In genomic region chr5:63949195-63949594, GRCm38 (mm10) we compare ENCODE assay signal across 10 mouse cellular contexts. TPM values are rescaled to one million over a fixed set of nuclear protein-coding genes. Genes with fewer than 3 reads are reported as not detected.
DNase-seq lines count a peak whose midpoint lies in the region; ATAC-seq lines count a peak whose summit lies in the region.
"Had no signal": no experiment of that assay in that cellular context is flagged by ENCODE, and none has a peak within 500 bp of the region (broad histone marks: within the 10 kb centered on the region; RNA-seq: fewer than 3 reads in every experiment).

No protein-coding gene starts in this region.

- peak; percentile 34 for ATAC-seq in midbrain, embryonic 11.5 days (ENCODE audit: low FRiP score)
- ATAC-seq in midbrain, embryonic 15.5 days (replicated peaks), result no peak
- ATAC-seq in lung, embryonic 16.5 days (ENCODE audit: low read depth), result peak; percentile 40

- H3K9me3 ChIP-seq in midbrain, embryonic 11.5 days (ENCODE audit: control insufficient read depth, low read length), result no peaks in the 10 kb centered on the region
- H3K9me3 ChIP-seq in midbrain, embryonic 15.5 days, result no peaks in the 10 kb centered on the region
- H3K9me3 ChIP-seq in lung, embryonic 16.5 days (ENCODE audit: control insufficient read depth, low read length), result no peaks in the 10 kb centered on the region
- H3K9me3 ChIP-seq: embryonic facial prominence, embryonic 15.5 days had no signal

- intact Hi-C loops in gastrocnemius, postnatal 14 days (cut with DNase I; ENCODE audit: low total_unique reads), result no loop called here

- 16% methylated on average over 3 of the region's 3 CpGs for WGBS in midbrain, embryonic 11.5 days
- WGBS in midbrain, embryonic 15.5 days, result 24% methylated on average over 3 of the region's 3 CpGs
- 12% methylated on average over 3 of the region's 3 CpGs for WGBS in lung, embryonic 16.5 days

- no peak overlapping the region for H3K4me3 ChIP-seq in midbrain, embryonic 11.5 days (ENCODE audit: low read depth, low read length)
- no peak overlapping the region for H3K4me3 ChIP-seq in midbrain, embryonic 15.5 days
- no peak overlapping the region for H3K4me3 ChIP-seq in lung, embryonic 16.5 days (ENCODE audit: low read length)
- H3K4me3 ChIP-seq: embryonic facial prominence, embryonic 15.5 days; gastrocnemius, adult 2 months had no signal

- H3K9ac ChIP-seq in midbrain, embryonic 11.5 days (ENCODE audit: low read length), result no peak overlapping the region
- H3K9ac ChIP-seq in midbrain, embryonic 15.5 days, result no peak overlapping the region
- H3K9ac ChIP-seq in lung, embryonic 16.5 days (ENCODE audit: low read length), result no peak overlapping the region
- H3K9ac ChIP-seq: embryonic facial prominence, embryonic 15.5 days had no signal

- H3K27me3 ChIP-seq in midbrain, embryonic 11.5 days (ENCODE audit: control insufficient read depth, insufficient read depth, low read length), result no peaks in the 10 kb centered on the region
- no peaks in the 10 kb centered on the region for H3K27me3 ChIP-seq in midbrain, embryonic 15.5 days (replicated peaks)
- no peaks in the 10 kb centered on the region for H3K27me3 ChIP-seq in lung, embryonic 16.5 days (ENCODE audit: control insufficient read depth, insufficient read depth, low read depth, low read length)
- H3K27me3 ChIP-seq: embryonic facial prominence, embryonic 15.5 days had no signal

- no peaks in the 10 kb centered on the region for H3K36me3 ChIP-seq in midbrain, embryonic 11.5 days (ENCODE audit: control insufficient read depth, insufficient read depth, low read length)
- H3K36me3 ChIP-seq in midbrain, embryonic 15.5 days (replicated peaks), result no peaks in the 10 kb centered on the region
- H3K36me3 ChIP-seq in lung, embryonic 16.5 days (ENCODE audit: control insufficient read depth, insufficient read depth, low read length), result no peaks in the 10 kb centered on the region
- H3K36me3 ChIP-seq: embryonic facial prominence, embryonic 15.5 days had no signal

- H3K27ac ChIP-seq in midbrain, embryonic 11.5 days (ENCODE audit: low read depth, low read length), result no peak overlapping the region
- H3K27ac ChIP-seq in midbrain, embryonic 15.5 days, result no peak overlapping the region
- H3K27ac ChIP-seq in lung, embryonic 16.5 days (ENCODE audit: low read length), result peak overlapping the region; percentile 46; the same call in 1 of the 2 replicates
- H3K27ac ChIP-seq: embryonic facial prominence, embryonic 15.5 days; gastrocnemius, adult 2 months had no signal

- H3K4me2 ChIP-seq in midbrain, embryonic 11.5 days, result no peak overlapping the region
- no peak overlapping the region for H3K4me2 ChIP-seq in midbrain, embryonic 15.5 days
- no peak overlapping the region for H3K4me2 ChIP-seq in lung, embryonic 16.5 days (ENCODE audit: low read depth, low read length)
- H3K4me2 ChIP-seq: embryonic facial prominence, embryonic 15.5 days had no signal

- peaks cover 5% of the 10 kb centered on the region; the same call in 1 of the 2 replicates for H3K4me1 ChIP-seq in midbrain, embryonic 11.5 days (ENCODE audit: control insufficient read depth, insufficient read depth, low read length)
- peaks cover 5% of the 10 kb centered on the region; the same call in 1 of the 2 replicates for H3K4me1 ChIP-seq in midbrain, embryonic 15.5 days
- peaks cover 21% of the 10 kb centered on the region for H3K4me1 ChIP-seq in lung, embryonic 16.5 days (replicated peaks; ENCODE audit: control insufficient read depth, insufficient read depth, low read length)
- H3K4me1 ChIP-seq: embryonic facial prominence, embryonic 15.5 days had no signal

- no peak for DNase-seq in midbrain, embryonic 11.5 days (ENCODE audit: low spot score, missing footprints)
- DNase-seq in kidney, adult 18-20 months, result peak; percentile 55
- DNase-seq in layer of hippocampus, adult 18-20 months (ENCODE audit: low spot score in 2 of 2), result no peak
- no peak for DNase-seq in left cerebral cortex, adult 11 months (ENCODE audit: low spot score)
- no peak for DNase-seq in gastrocnemius, postnatal 14 days
- DNase-seq: gastrocnemius, adult 2 months; heart, postnatal 14 days had no signal

RNA-seq across cellular contexts. Expression of gene Rell1, which starts 19.5 kb away (rescaled TPM):
- 8.4 and 10.0 TPM in 2 replicates for polyA plus RNA-seq in midbrain, embryonic 11.5 days (2014; fragmentation: Nextera tagmentation; extraction: Ambion mirVana)
- polyA plus RNA-seq in midbrain, embryonic 15.5 days (2015; fragmentation: Nextera tagmentation; extraction: Ambion mirVana), result 8.9 and 9.0 TPM in 2 replicates
- 26.7 and 27.4 TPM in 2 replicates for polyA plus RNA-seq in lung, embryonic 16.5 days (2015; fragmentation: Nextera tagmentation; extraction: Ambion mirVana)
- total RNA-seq in layer of hippocampus, adult 18-20 months (2021), result 10 to 100 TPM; 10.4 to 10.9 TPM
- 10 to 100 TPM; 12.4 to 13.0 TPM for total RNA-seq in gastrocnemius, postnatal 14 days (2021)
